Mouse (Mus musculus) kidney, adult 8-10 months (tissue): ENCODE data around the gene Cacng5.

Source experiments
- DNase-seq, 2 experiments: peaks; one replicate each; pipeline ENCODE4 v3.0.0; 2022

Cacng5 gene

GRCm38 (mm10) chr11:107914634-107915226 lies at the start of gene Cacng5:
Cacng5 (minus strand) TSS chr11:107915055.
- DNase-seq: no peak

DNA sequence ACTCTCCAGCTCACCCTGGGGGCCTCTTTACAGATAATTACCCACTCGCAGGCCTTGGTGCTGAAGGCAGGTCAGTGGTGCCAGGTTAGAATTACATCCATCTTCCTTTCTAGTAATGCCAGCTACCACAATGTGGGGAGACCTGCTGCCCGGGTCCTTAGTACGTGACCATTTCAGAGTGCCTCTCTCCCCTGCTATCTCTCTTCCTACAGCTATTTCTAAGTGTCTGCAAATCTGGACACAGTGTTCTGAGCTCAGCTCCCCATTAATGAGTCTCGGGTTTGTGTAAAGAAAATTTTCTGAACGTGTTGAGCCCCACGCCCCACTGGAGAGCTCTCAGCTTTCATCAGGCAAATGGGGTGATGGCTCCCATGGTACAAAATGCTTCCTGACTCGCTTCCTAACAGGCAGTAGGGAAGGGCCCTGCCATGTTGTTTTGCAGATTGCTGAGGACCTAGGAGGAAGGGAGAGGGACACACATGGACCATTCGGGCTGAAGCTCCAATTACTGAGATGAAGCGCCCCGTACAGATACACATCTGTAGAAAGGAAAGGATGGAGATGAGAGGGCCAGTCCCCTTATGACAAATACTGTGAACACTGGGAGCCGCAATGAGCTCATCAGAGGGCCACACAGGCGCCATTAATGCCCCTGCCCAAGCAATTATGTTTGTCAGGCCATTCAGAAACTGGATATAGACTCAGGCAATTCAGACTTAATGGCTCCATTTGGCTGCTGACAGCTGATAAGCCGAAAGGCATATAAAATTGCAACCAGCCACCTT lies 42.9 kb upstream of the Cacng5 start:
- no peak for DNase-seq

DNA sequence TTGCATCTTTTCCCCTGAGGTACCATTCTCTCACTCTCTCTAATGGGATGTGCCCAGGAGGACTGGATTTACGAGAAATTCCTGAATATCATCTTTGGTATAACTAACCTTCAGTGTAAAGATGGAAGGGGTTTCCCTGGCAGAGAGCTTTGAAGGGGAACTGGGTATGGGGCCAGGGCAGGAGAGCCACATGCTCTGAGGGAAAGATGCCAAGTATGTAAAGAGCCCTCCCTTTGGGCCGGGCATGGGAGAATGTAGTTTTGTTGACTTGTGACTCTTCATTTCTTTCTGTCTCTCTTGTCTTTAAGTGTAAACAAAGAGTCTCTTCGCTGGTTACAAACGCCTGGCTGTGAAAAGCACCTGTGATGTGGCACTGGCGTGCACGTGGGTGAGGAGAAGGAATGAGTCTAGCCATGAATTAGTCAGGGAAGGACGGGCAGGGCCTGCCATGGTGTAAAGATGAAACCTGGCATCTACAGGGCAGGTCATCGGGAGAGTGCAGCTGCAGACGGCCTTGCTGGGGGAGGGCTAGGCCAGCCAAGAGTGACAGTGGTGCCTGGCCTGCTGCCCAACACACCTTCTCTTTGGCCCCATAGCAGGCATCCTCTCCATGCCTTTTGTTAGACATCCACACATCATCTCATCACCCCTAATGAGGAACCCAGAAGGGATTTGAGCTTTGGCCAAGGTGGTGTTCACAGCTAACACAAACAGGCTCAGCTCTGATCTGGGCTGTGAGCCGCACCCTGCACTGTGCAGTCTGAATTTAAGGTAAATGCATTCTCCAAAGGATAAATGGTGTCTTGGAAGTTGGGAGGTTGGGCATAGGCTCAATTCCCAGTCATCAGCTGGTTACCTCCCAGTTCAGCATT lies 40.6 kb upstream of the Cacng5 start:
- DNase-seq: no peak

DNA sequence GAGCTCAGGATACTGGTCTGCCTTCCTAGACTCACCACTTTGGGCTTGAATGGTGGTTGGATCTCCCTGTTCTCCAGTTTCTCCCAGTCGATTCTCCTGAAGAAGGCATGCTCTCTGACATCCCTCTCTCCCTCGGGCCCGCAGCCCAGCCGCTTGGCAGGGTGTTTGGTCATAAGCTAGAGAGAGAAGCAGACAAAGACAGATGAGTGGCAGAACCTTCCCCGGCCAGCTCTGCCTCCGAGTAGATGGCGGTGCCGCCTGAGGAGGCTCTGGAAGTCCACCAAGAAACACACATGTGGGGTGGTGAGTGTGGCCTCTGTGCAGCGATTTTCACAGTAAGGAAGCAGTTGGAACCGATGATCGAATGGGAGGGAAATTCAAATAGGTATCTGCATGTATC lies 36.6 kb upstream of the Cacng5 start:
- DNase-seq: no peak

- no peak for DNase-seq
Measured at GRCm38 (mm10) chr11:107950658-107951057, 35.8 kb upstream of the Cacng5 start.

DNA sequence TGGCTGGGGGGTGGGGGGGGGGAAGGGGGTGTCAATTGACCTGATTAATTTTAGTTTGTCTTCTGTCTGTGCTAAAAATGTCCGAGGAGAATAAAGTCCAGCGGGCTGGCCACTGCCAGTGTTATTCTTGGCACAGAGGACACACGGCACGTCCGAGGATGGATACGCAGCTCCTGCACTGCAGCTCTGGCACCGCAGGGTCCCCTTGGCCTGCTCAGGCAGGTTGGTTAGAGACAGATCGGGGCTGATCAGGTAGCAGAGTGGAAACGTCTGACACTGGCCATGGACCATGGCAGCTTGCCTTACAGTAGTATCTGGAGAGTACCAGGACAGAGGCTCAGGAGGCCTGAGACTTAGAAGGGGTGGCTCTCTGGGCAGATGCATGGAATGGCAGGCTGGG lies 35.4 kb upstream of the Cacng5 start:
- DNase-seq: peak; percentile 12 to 13

- DNase-seq: no peak
Measured at GRCm38 (mm10) chr11:107947951-107948350, 33.1 kb upstream of the Cacng5 start.

DNA sequence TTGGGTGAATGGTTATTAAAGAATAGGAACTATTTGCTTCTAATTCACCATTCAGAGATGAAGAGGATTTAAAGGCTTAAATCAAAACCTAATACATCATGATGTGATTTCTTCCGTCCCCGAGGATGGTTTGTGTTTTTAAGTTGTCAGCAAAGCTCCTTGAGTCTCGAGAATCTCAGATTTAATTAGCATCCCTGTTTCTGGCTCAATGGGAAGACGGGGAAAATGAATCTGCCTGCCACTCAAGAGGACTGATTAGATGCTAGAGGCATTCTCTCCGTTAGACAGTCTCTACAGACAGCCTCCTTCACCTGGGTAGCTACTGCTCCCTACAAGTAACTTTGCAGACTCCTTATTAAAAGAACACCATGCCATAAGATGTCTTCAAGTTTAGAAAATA lies 32.0 kb upstream of the Cacng5 start:
- DNase-seq: no peak

GRCm38 (mm10) chr11:107936929-107937328 lies 22.1 kb upstream of the Cacng5 start:
- no peak for DNase-seq

DNA sequence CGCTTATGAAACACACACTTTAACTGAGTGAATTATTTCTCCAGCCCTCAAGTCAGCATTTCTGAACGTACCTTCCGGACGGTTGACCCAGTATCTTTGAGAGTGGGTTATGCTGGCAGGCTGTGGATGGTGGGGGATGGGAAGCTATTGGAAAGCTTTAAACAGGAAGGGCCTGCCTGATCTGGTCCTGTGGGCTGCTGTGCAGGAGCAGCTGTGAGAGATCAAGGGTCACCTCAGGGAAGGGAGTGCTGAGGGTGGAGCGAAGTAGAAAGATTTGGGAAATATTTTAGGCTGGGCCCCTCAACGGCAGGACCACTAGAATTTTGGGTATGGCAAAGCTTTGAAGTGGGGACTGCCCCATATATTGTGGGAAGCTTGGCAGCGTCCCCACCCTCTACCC lies 16.9 kb upstream of the Cacng5 start:
- DNase-seq: no peak

DNA sequence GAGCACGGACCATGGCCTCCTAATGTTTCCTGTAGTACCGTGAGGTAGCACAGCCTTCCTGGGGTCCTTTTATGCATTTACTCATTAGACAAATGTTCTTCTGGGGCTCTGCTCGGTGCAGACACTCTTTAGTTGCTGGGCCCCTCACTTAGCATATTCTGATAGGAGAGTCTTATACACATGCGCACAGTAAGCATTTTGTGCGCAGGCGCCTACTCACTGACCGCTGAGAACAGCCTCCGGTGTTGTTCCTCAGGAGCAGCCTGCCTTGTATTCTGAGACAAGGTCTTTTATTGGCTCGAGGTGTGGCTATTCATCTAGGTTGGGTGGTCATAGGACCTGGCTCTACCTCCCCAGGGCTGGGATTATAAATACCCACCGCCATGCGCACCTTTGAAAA lies 16.4 kb upstream of the Cacng5 start:
- no peak for DNase-seq

DNA sequence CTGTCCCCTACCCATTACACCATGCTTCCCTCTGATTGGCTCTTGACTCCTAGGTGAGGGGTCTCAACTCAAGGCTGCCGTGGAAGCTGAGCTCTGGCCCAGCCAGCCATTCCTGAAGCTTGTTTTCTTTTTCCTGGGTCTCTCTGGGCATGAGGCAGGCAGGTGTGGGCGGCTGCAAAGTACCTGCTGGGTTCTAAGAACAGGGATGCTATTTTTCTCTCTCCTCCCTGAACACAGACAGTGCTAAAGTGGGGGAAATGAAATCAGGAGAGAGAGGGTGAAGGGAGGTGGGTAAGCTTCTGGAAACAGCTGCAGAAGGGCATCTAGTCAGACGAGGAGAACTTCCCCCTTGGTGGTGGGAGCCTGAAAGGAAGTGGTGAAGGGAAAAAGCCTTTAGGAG lies 14.9 kb upstream of the Cacng5 start:
- DNase-seq: no peak

- DNase-seq: no peak
Measured at GRCm38 (mm10) chr11:107919852-107920508, 5.1 kb upstream of the Cacng5 start.

DNA sequence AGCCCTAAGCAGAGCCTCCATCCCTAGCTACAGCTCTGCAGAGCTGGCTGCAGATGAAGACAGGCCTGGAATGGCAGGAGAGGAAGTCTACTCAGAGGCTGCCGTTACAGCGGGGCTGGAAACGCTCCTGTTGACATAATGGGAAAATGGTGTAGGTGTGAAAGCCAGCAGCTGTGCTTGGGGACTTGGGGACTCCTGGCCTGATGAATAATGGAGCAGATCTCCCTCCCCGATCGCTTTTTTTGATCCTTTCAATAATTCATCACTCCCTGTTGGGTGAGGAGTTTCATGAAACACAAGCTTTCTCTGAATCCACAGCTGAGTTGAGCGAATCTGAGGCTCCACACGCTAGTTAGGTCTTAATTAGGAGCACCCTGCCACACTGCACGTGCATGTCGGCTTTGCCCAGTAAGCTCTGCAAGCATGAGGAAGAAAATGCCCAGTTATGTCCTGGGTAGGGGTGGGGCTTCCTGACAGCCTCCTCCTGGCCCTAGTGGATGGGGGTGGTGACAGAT lies 2.9 kb upstream of the Cacng5 start:
- no peak for DNase-seq

GRCm38 (mm10) chr11:107913317-107913716 lies 1.5 kb downstream of the Cacng5 start:
- no peak for DNase-seq

- DNase-seq: no peak
Measured at GRCm38 (mm10) chr11:107905364-107905763, 9.5 kb downstream of the Cacng5 start.

GRCm38 (mm10) chr11:107903966-107904605 lies 10.8 kb downstream of the Cacng5 start:
- DNase-seq: no peak

GRCm38 (mm10) chr11:107900470-107900869 lies 14.4 kb downstream of the Cacng5 start:
- no peak for DNase-seq

DNA sequence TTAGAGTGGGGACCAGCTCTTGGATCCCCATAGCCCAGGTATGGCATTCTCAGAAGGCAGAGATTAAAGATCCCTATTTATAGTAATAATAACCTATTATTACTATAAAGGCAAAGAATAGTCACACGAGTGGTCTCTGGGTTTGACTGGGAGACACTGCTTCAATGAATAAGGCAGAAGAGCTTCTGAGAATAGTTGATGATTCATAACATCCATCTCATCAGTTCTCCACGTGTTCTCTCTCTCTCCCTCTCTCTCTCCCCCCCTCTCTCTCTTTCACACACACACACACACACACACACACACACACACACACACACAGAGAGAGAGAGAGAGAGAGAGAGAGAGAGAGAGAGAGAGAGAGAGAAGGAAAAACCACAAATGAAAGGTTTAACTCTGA lies 16.2 kb downstream of the Cacng5 start:
- DNase-seq: no peak

DNA sequence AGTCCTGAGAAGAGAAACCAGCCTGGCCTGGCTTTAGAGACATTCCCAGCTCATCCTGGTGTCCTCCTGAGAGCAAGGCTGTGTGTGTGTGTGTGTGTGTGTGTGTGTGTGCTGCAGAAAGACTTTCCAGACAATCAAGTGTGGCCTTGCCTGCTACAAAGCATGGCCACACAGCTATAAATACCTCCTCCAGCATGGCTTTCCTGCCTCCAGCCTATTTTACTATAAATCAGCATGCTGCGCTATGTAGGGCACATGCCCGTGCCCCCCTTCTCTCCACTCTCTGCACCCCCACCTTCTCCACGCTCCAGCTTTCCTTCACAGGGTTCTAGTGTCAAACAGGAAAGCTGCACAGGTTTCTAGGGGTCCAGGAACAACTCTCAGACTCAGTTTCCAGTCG lies 19.2 kb downstream of the Cacng5 start:
- no peak for DNase-seq

DNA sequence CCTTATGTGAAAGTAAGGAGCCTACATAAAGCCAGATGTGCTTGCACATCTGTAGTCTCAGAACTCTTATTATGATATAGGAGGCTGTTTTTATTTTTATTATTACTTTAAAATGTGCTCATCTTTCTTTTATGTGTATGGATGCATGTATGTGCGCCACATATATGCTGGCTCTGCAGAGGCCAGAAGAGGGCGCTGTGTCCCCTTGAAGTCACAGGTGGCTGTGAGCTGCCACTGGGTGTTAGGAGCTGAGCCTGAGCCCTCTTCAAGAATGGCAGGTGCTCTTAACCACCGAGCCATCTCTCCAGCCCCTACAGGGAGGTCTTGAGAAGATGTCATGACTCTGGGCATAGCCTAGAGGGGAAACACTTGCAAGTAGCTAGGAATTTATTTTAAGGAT lies 23.5 kb downstream of the Cacng5 start:
- no peak for DNase-seq

DNA sequence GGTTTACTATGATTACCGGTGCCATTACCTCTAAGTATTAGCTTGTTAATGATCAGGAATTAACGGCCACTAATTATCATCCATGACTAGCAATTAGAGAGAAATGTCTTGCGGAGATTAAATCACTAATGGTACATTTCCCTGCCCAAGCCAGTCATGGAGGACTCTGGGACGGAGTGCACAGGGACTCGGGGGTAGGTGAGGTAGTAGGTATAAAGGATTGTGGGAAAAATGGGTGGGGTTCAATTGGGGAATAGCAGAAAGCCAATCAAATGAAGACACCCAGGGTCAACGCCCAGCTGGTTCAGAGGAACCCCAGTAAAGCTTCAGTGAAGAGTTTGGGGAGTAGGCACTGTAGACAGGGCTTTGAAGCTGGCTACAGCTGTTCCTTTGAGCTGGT lies 27.5 kb downstream of the Cacng5 start:
- DNase-seq: no peak
